Mouse (Mus musculus) myocyte (in vitro differentiated cells): ENCODE data around the gene Nol9.

ENCODE experiments used
- POLR2A ChIP-seq: IDR thresholded peaks from one replicate; pipeline ENCODE4 v1.6.1; 2011; ENCODE audit warnings: low read depth, mild to moderate bottlenecking, control low read depth, moderate library complexity; ENCODE audit not compliant: insufficient read length
- POLR2AphosphoS2 ChIP-seq: IDR thresholded peaks from one replicate; pipeline ENCODE4 v1.6.1; 2011; ENCODE audit warnings: low read depth, control low read depth; ENCODE audit not compliant: insufficient read length
- TCF12 ChIP-seq: IDR thresholded peaks from one replicate; pipeline ENCODE4 v1.6.1; 2011; ENCODE audit warnings: mild to moderate bottlenecking, control low read depth; ENCODE audit not compliant: poor library complexity, insufficient read depth, severe bottlenecking

GRCm38 (mm10) chr4:152041924-152042641, 3.0 kb downstream of the Nol9 start:
- no peak for TF ChIP-seq POLR2AphosphoS2
- no peak for TF ChIP-seq POLR2A
- TF ChIP-seq TCF12 = no peak
